Mouse (Mus musculus) ES-E14 (cell line): ENCODE measurements at regions not wholly inside any gene's neighbourhood (a gene's known extent, or its start where the extent isn't known, plus 50 kb on each side); places are given as distances from the start of the nearest gene placed in this dataset.

Source experiments
- MAFK ChIP-seq: IDR thresholded peaks from 2 replicates; pipeline ENCODE4 v1.6.1; 2014; ENCODE audit warnings: mild to moderate bottlenecking, low read depth, low read length, inconsistent platforms; ENCODE audit not compliant: insufficient read depth
- ZC3H11A ChIP-seq: IDR thresholded peaks from 2 replicates; pipeline ENCODE4 v1.6.1; 2012; ENCODE audit warnings: low read depth, mild to moderate bottlenecking, inconsistent platforms, low read length, borderline replicate concordance
- ZNF384 ChIP-seq: IDR thresholded peaks from 2 replicates; pipeline ENCODE4 v1.6.1; 2012; ENCODE audit warnings: low read depth, low read length, inconsistent platforms

DNA sequence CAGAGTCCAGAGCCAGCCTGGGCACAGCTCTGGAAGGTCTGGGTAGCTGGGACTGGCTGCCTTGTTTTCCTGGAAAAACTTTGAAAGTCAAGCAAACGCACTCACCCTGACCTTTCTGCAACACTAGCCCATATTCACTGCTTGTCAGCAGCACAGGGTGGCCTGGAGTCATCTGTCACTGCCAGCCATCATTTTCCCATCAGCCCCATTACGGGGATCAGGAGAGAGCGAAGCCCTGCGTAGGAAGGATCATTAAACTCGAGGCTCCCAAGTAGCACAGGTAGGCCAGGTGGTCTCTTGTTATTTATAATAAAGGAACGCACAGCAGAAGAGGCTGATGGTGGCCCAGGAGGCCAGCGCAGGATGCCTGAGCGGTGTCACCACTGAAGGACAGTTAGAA is 389.8 kb upstream of the Zfp507 start:
- TF ChIP-seq ZC3H11A = no peak
- TF ChIP-seq ZNF384 = no peak
- TF ChIP-seq MAFK = no peak
